Mouse (Mus musculus): ENCODE measurements at regions not wholly inside any gene's neighbourhood (a gene's known extent, or its start where the extent isn't known, plus 50 kb on each side); places are given as distances from the start of the nearest gene placed in this dataset.

DNA sequence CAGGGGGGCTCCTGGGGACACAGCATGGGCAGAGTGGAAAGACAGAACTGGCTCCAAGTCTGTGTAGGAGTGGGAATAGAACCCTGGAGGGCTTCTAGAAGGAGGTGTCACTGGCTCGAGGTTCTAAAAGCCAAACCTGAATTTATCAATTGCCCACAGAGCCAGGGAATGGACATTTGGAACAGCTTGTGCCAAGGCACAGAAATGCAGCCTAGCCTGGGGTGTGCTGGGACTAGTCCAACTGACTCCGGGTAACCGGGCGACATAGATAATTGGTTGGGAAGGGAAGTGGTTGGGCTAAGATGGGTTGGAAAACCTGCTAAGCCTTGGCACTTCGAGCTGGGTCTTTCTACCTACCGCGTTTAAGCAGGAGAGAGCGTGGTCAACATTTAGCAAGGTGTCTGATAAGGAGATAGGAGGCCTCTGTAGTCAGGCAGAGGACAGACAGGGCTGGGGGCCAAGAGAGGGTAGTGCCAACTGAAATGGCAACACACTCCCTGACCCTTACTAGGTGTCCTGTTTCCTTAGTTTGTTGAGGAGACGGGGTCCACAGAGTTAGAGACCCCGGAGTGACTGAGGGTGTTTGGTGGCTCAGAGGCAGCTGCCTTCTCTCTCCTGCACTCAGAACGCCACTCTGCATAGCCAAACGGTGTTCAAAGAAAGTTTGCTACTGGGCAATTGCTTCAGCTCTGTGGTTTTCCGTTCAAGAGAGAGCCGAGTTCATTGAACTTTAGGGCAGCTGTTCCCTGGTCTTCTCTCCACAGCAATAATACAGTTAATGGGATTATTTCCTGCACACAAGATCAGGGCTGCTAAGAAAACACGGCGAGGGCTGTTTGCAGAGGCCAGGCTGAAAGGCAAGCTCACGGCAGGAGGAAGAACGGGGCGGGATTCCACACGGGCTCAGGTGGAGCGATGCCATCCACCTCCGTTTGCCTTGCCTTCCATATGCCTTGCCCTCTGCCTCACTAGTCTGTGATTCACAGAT is 138.3 kb upstream of the 1600014C23Rik start:
- no peak overlapping the region for H3K27ac ChIP-seq
- H3K4me3 ChIP-seq = no peak overlapping the region
- no peak for ATAC-seq (ENCODE audit: low FRiP score)
- H3K36me3 ChIP-seq = no peaks in the 10 kb centered on the region
- H3K9me3 ChIP-seq (replicated peaks) = no peaks in the 10 kb centered on the region
- peaks cover 38% of the 10 kb centered on the region for H3K4me1 ChIP-seq
- no peak overlapping the region for H3K9ac ChIP-seq
- H3K4me2 ChIP-seq (replicated peaks) = no peak overlapping the region
- WGBS = 54% methylated on average over 22 of the region's 22 CpGs
- peaks cover 23% of the 10 kb centered on the region for H3K27me3 ChIP-seq

DNA sequence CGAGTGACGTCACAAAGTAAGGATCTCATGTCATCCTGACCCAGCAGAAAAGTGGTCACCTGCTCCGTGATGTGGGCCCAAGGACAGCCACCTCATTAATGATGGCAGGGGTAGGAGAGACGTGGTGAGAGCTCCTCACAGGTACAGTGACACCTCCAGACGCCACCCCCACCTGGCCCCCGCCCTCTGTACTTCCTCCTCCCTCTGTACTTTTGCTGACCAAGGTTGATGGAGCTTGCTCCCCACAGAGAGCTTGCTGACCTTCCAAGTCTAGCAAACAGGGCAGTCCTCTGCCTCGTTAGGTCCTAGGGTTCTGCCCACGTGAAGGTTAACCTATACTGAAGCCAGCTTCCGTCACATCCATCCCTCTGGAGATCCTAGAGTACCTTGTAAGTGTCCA is 137.4 kb upstream of the 1600014C23Rik start:
- H3K36me3 ChIP-seq = no peaks in the 10 kb centered on the region
- 86% methylated on average over 9 of the region's 9 CpGs for WGBS
- no peak overlapping the region for H3K4me2 ChIP-seq (replicated peaks)
- no peak overlapping the region for H3K9ac ChIP-seq
- H3K27ac ChIP-seq = no peak overlapping the region
- H3K27me3 ChIP-seq = peaks cover 18% of the 10 kb centered on the region
- H3K9me3 ChIP-seq (replicated peaks) = no peaks in the 10 kb centered on the region
- no peak overlapping the region for H3K4me3 ChIP-seq
- ATAC-seq (ENCODE audit: low FRiP score) = no peak
- H3K4me1 ChIP-seq = peaks cover 47% of the 10 kb centered on the region

DNA sequence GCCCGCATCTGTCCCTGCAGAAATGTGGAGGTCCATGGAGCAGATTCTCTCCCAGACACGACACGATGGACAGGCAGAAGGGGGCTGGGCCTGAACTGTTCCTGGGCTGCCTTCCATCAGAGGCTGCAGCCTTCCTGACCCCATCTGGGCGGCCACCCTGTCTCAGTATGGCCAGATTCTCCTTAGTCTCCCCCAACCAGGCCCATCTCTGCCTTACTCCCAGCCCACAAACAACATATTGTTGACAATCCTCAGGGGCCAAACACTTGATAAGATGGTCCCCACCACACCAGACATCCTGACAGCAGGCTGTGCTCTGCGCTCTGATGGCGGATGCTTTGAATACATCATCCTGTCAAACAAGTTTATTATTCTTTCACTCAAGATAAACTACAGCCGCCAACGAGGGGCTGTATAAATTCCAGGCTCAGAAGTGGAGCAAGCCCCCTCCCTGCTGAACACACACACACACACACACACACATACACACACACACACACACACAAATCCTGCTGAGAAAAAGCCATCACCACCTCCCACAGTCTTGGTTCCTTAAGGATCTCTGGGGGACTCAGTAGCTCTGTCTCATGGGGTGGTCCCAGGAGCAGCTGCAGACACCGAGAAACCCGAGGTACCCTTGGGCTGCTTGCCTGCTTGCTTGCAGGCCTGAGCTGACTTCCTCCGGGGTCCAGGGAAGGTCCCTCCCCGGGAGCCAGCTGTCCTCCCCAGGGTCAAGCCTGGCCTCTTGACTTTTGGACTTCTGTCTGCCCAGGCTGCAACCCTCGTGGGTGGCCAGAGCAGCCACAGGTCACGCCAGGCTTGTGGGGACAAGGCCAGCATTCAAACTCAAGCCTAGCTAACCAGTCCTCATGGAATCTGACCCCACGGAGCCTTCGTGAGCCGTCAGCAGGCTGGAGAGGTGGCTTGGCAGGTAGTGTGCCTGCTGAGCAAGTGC is 135.6 kb upstream of the 1600014C23Rik start:
- 52% methylated on average over 17 of the region's 17 CpGs for WGBS
- no peak overlapping the region for H3K9ac ChIP-seq
- no peaks in the 10 kb centered on the region for H3K9me3 ChIP-seq (replicated peaks)
- peaks cover 19% of the 10 kb centered on the region for H3K27me3 ChIP-seq
- no peak for ATAC-seq (ENCODE audit: low FRiP score)
- no peak overlapping the region for H3K27ac ChIP-seq
- H3K36me3 ChIP-seq = no peaks in the 10 kb centered on the region
- H3K4me2 ChIP-seq (replicated peaks) = no peak overlapping the region
- peaks cover 50% of the 10 kb centered on the region for H3K4me1 ChIP-seq
- no peak overlapping the region for H3K4me3 ChIP-seq

DNA sequence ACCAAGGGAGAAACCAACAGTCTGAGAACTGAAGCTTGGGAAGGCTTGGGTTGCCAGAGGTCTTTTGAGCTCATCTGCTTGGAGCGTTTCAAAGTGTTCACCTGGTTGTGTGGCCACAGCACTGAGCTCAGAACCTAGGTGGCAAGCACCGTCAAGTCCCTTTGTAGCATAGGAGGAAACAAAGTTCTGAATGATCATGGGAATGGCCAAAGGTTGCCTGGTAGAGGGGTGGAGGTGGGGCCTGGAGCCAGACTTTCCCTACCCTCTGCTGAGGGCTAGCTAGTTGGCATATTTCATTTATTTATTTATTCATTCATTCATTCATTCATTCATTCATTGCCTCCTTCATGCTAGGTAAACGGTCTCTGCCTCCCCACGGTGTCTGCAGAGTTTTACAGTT is 134.9 kb upstream of the 1600014C23Rik start:
- Histone ChIP-seq H3K27ac (no peak overlapping the region), H3K4me1 (peaks cover 43% of the 10 kb centered on the region), H3K27me3 (peaks cover 19% of the 10 kb centered on the region), H3K9me3 (replicated peaks) (no peaks in the 10 kb centered on the region), H3K36me3 (no peaks in the 10 kb centered on the region), H3K9ac (no peak overlapping the region), H3K4me3 (no peak overlapping the region), H3K4me2 (replicated peaks) (no peak overlapping the region)
- WGBS = 93% methylated on average over 4 of the region's 4 CpGs
- no peak for ATAC-seq (ENCODE audit: low FRiP score)

DNA sequence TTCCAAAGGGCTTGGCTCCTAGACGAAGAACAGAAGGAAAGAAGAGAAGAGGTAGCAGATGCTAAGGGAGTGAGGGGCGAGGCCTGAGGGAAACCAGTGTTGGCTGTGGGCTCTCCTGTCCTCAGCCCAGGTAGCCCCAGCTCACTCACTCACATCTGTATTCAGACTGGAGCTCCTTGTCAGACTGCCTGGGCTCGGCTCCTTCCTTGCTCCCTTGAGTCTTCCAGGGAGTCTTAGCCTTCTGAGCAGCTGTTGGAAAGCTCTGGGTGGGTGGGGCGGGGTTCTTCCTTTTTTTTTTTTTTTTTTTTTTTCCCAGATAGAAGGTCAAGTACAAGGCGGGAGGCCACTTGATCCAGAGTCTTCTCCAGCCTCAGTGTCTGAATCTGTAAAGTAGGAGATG is 134.1 kb upstream of the 1600014C23Rik start:
- peaks cover 12% of the 10 kb centered on the region; the same call in 1 of the 2 replicates for H3K27me3 ChIP-seq
- no peak overlapping the region; the same call in 1 of the 2 replicates for H3K9ac ChIP-seq
- H3K4me3 ChIP-seq = no peak overlapping the region
- ATAC-seq (ENCODE audit: low FRiP score) = no peak
- no peak overlapping the region for H3K4me2 ChIP-seq (replicated peaks)
- H3K27ac ChIP-seq = no peak overlapping the region
- no peaks in the 10 kb centered on the region for H3K36me3 ChIP-seq
- WGBS = 71% methylated on average over 4 of the region's 5 CpGs
- H3K4me1 ChIP-seq = peaks cover 35% of the 10 kb centered on the region
- no peaks in the 10 kb centered on the region for H3K9me3 ChIP-seq (replicated peaks)

DNA sequence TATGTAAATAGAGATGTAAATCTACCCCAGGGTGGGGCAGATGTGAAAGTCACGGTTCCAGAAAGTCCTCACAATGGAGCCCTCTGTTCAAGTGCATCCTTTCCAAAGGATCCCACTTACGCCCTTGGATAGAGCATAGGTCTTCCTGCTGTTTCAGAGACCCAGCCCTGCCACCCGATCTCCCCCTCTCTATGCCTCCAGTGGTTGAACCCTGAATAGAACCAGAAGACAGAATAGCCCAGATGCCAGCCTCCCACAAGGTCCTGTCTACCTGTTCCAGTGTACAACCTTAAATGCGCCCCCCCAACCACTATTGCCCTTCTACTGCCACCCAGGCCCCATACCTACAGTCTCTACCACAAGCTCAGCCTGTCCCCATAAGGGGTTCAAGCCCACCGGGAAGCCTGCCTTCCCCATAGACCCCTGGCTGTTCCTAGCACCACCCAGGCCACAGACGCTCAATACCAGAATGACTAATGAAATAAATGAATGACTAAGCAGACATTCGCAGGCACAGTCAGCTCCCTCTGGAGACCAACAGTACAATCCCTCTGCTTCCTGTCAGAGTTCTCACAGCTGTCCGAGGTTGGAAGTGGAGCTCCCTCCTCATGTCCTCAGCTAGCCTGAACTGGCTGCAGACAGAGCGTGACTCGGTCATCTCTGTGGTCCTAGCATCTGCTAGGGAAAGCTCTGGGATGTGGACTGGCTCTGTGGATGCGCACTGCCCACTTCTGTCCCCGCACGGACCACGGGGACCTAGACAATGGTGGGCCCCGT is 133.4 kb upstream of the 1600014C23Rik start:
- H3K9me3 ChIP-seq (replicated peaks) = no peaks in the 10 kb centered on the region
- 59% methylated on average over 15 of the region's 15 CpGs for WGBS
- H3K4me3 ChIP-seq = no peak overlapping the region
- H3K27me3 ChIP-seq = peaks cover 9% of the 10 kb centered on the region; the same call in 1 of the 2 replicates
- no peak overlapping the region for H3K4me2 ChIP-seq (replicated peaks)
- no peaks in the 10 kb centered on the region for H3K36me3 ChIP-seq
- H3K4me1 ChIP-seq = peaks cover 35% of the 10 kb centered on the region
- ATAC-seq (ENCODE audit: low FRiP score) = peak; percentile 29; the same call in 1 of the 2 replicates
- no peak overlapping the region for H3K27ac ChIP-seq
- H3K9ac ChIP-seq = no peak overlapping the region; the same call in 1 of the 2 replicates

DNA sequence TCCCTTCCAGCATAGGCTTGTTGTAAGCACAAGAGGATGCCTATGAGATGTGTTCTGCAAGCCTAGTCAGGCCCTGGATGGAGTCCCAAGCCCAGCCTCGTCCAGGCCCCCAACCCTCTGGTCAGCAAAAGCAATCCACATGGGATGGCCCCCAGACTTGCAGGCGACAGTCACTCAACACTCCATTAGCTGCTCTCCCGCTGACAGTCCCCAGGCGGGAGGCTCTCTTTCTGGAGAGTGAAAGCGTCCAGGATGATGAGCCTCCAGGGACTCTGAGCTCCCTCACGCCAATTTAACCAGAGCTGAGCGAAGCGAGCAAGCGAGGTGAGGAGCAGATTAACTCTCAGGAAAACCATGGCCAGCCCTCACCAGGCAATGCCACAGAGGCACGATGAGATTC is 132.7 kb upstream of the 1600014C23Rik start:
- Histone ChIP-seq H3K27ac (no peak overlapping the region), H3K36me3 (no peaks in the 10 kb centered on the region), H3K4me3 (no peak overlapping the region), H3K4me2 (replicated peaks) (no peak overlapping the region), H3K4me1 (peaks cover 31% of the 10 kb centered on the region), H3K27me3 (peaks cover 6% of the 10 kb centered on the region; the same call in 1 of the 2 replicates), H3K9ac (no peak overlapping the region), H3K9me3 (replicated peaks) (no peaks in the 10 kb centered on the region)
- 0 out of 2 replicates have a peak, but pooled peaks have one; percentile 18 for ATAC-seq (ENCODE audit: low FRiP score)
- WGBS = 20% methylated on average over 10 of the region's 10 CpGs

DNA sequence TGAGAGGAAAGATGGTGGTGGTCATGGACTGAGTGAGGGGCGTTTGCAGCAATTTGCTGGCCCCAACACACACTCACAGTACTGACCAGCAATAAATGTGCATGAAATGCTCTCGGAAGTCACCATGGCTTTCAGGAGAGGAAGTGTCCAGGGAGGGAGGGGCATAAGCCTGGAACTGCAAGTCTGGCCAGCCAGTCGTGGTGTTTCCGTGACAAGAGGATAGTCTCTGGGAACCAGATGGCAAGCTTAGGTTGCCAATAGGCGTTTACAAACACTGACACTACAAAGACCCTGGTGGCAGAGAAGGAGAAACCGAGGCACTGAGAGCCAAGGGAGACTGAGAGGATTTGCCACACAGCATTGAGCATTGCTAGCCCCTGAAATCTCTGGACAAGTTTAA is 132.3 kb upstream of the 1600014C23Rik start:
- Histone ChIP-seq H3K9ac (no peak overlapping the region), H3K4me1 (peaks cover 31% of the 10 kb centered on the region), H3K4me3 (no peak overlapping the region), H3K27ac (no peak overlapping the region), H3K27me3 (peaks cover 6% of the 10 kb centered on the region; the same call in 1 of the 2 replicates), H3K36me3 (no peaks in the 10 kb centered on the region), H3K4me2 (replicated peaks) (no peak overlapping the region), H3K9me3 (replicated peaks) (no peaks in the 10 kb centered on the region)
- ATAC-seq (ENCODE audit: low FRiP score) = no peak
- 70% methylated on average over 6 of the region's 6 CpGs for WGBS

DNA sequence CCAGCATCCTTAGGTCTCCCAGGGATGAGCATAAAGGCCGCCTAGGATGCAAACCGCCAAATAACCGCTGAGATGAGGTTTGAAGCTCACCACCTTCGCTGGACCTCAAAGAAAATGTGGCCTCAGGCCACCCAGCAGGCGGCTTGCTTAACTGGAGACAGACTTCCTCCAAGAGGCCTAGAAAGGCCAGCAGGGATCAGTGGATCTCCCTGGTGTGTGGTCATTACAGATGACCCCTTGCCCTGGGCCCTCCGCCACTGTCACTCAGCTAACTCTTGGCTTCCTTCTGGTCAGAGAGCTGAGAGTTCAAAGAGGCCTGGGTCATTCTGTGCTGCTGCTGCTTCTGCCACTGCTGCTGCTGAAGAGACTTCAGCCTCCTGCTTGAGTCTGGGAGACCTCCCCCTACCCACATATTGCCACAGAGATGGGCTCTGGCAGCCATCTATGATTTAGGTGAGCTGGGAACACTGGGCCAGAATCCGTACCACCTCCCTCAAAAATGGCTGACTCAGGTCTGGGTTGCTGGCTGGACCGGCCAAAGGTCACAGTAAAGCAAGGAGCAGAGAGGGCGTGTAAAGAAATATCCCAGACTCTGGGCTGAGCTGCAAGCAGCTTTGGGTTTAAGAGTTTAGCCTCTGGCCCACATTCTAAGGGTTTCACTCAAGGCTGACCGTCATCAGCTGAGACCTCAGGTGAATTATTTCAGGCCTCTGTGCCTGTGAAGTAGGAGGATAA is 130.0 kb upstream of the 1600014C23Rik start:
- Histone ChIP-seq H3K27me3 (peaks cover 6% of the 10 kb centered on the region), H3K27ac (no peak overlapping the region), H3K4me2 (replicated peaks) (no peak overlapping the region), H3K4me1 (peaks cover 24% of the 10 kb centered on the region), H3K4me3 (no peak overlapping the region), H3K9me3 (replicated peaks) (no peaks in the 10 kb centered on the region), H3K9ac (no peak overlapping the region), H3K36me3 (no peaks in the 10 kb centered on the region)
- 48% methylated on average over 10 of the region's 10 CpGs for WGBS
- no peak for ATAC-seq (ENCODE audit: low FRiP score)

DNA sequence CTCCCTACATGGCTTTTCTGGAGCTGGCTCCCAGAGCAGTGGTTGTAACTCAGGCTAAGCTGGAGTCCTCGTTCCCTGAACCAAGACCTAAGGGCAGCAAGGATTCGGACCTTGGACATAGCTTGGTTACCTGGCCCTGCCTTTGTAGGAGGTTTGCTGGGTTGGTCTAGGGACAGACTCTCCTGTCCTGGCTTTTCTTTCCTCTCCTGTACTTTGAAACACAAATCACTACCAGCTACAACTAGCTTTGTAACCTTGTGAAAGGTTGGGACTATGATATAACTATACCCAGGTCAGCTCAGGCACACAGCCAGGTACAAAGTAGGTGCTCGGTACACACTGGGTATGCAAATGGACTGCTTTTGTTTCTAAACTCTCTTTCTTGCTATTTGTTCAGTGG is 129.4 kb upstream of the 1600014C23Rik start:
- Histone ChIP-seq H3K4me2 (replicated peaks) (no peak overlapping the region), H3K27ac (no peak overlapping the region), H3K9me3 (replicated peaks) (no peaks in the 10 kb centered on the region), H3K27me3 (peaks cover 6% of the 10 kb centered on the region), H3K36me3 (no peaks in the 10 kb centered on the region), H3K4me1 (peaks cover 24% of the 10 kb centered on the region), H3K4me3 (no peak overlapping the region), H3K9ac (no peak overlapping the region)
- 60% methylated on average over 3 of the region's 3 CpGs for WGBS
- ATAC-seq (ENCODE audit: low FRiP score) = no peak

DNA sequence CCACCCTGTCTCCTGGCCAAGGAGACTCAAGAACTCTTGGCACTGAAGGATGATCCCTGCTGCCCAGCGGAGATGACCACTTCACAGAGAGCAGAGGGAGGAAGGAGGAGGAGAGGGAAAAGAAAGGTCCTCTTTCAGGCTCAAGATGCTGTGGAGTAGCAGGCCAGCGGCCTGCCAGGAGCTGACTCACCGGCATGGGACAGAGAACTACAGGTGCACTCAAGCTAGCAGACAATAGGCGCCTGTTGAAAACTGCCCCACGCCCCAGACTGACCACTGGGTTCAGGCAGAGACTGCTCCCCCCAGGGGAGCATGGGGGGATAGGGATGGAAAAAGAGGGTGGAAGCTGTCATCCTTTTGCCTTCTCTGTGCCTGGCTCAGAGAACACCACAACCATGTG is 125.8 kb upstream of the 1600014C23Rik start:
- Histone ChIP-seq H3K27ac (no peak overlapping the region), H3K4me2 (replicated peaks) (no peak overlapping the region), H3K36me3 (no peaks in the 10 kb centered on the region), H3K4me1 (no peaks in the 10 kb centered on the region), H3K9ac (no peak overlapping the region), H3K4me3 (no peak overlapping the region), H3K27me3 (peaks cover 1% of the 10 kb centered on the region), H3K9me3 (replicated peaks) (no peaks in the 10 kb centered on the region)
- no peak for ATAC-seq (ENCODE audit: low FRiP score)
- WGBS = 84% methylated on average over 5 of the region's 5 CpGs

Measured in hindbrain, embryonic 12.5 days (tissue).